Mouse (Mus musculus) testis, adult 2 months (tissue): ENCODE data around the gene Ndc1. TPM values are rescaled to one million over a fixed set of nuclear protein-coding genes. Genes with fewer than 3 reads are reported as not detected.
"Not testable (repeated sequence)": the region's sequence is repeated elsewhere in the genome, so short reads cannot be mapped to it uniquely, and the experiment has no call there.

Experiments
- H3K27ac ChIP-seq: fragments of 200-500 bp; 2 replicates; pipeline ENCODE4 v1.5.1; 2012; ENCODE audit warnings: low read depth, low read length; ENCODE audit not compliant: control insufficient read depth, insufficient read depth
- H3K27me3 ChIP-seq: fragments of 200-500 bp; 2 replicates; pipeline ENCODE4 v1.6.1; 2012; ENCODE audit warnings: mild to moderate bottlenecking, low read length, moderate library complexity; ENCODE audit not compliant: control insufficient read depth, insufficient read depth
- H3K36me3 ChIP-seq: fragments of 200-500 bp; 2 replicates; pipeline ENCODE4 v1.6.1; 2012; ENCODE audit warnings: mild to moderate bottlenecking, low read length; ENCODE audit not compliant: control insufficient read depth, insufficient read depth
- H3K4me1 ChIP-seq: fragments of 200-500 bp; 2 replicates; pipeline ENCODE4 v1.6.1; 2012; ENCODE audit warnings: low read length; ENCODE audit not compliant: control insufficient read depth, insufficient read depth
- H3K4me3 ChIP-seq: fragments of 200-500 bp; 2 replicates; pipeline ENCODE4 v1.5.1; 2012; ENCODE audit warnings: low read depth, mild to moderate bottlenecking, low read length, moderate library complexity, mixed read lengths; ENCODE audit not compliant: control insufficient read depth
- CTCF ChIP-seq: fragments of 200-500 bp; IDR thresholded peaks from 2 replicates; pipeline ENCODE4 v1.5.1; 2012; ENCODE audit warnings: low read depth, mild to moderate bottlenecking, inconsistent platforms, low read length, moderate library complexity; ENCODE audit not compliant: control insufficient read depth, insufficient read depth, insufficient replicate concordance
- POLR2A ChIP-seq: fragments of 200-500 bp; IDR thresholded peaks from 2 replicates; pipeline ENCODE4 v1.6.1; 2012; ENCODE audit warnings: low read depth, mild to moderate bottlenecking, inconsistent platforms, low read length, moderate library complexity; ENCODE audit not compliant: control insufficient read depth
- polyA plus RNA-seq: library from polyadenylated mRNA; depleted of rRNA; stranded (reverse); fragments of >200 nt; gene quantifications from 2 replicates; pipeline ENCODE4 v1.2.3, GENCODE M21; 2012

The Ndc1 gene
- polyA plus RNA-seq, 1 experiment, result 20.5 TPM

DNA sequence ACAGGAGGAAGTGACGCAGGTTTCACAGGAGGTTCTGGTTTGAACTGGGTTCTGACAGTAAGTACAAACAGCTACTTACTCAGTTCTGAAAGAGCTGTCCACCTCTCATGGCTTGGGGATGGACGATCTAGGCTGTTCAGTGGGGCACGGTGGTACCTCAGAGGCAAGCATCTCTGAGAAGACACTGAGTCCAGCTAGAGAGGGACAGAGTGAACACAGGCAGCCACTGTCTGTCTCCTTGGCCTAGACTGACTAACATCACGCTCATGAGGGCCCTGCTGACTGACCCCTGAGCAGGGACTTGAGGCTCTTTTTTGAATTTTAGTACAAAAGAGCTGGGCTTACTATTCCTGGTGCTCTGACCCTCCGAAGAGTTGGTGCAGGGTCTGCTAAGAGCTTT lies 13.5 kb upstream of the Ndc1 start:
- no peak overlapping the region for H3K27ac ChIP-seq

DNA sequence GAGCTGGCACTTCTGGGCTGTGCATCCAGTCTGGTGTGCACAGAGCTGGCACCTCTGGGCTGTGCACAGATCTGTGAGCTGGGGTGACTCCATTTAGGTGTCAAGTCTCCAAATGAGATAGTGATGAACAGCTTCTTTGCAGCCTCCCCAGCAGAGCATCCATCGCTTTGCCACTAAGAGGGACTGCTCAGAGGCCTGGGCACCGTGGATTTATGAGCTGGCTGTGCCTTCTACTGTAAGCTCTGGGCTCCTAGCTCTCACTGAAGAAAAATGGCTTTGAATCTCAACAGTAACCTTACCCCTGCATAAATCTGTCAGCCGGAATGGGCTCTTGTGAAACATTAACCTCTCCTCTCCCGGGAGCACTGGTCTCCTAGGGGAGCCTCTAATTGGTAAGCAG lies 13.0 kb upstream of the Ndc1 start:
- H3K36me3 ChIP-seq, result no peaks in the 10 kb centered on the region
- no peak overlapping the region for H3K4me3 ChIP-seq
- H3K27me3 ChIP-seq, result no peaks in the 10 kb centered on the region
- H3K4me1 ChIP-seq, result no peaks in the 10 kb centered on the region
- TF ChIP-seq POLR2A (no peak), CTCF (no peak)
- no peak overlapping the region for H3K27ac ChIP-seq

More for the DNA sequence above, 13.5 kb upstream of the Ndc1 start:
- H3K36me3 ChIP-seq, result no peaks in the 10 kb centered on the region
- no peaks in the 10 kb centered on the region for H3K27me3 ChIP-seq
- H3K4me3 ChIP-seq, result no peak overlapping the region
- no peaks in the 10 kb centered on the region for H3K4me1 ChIP-seq
- TF ChIP-seq POLR2A (no peak), CTCF (no peak)

DNA sequence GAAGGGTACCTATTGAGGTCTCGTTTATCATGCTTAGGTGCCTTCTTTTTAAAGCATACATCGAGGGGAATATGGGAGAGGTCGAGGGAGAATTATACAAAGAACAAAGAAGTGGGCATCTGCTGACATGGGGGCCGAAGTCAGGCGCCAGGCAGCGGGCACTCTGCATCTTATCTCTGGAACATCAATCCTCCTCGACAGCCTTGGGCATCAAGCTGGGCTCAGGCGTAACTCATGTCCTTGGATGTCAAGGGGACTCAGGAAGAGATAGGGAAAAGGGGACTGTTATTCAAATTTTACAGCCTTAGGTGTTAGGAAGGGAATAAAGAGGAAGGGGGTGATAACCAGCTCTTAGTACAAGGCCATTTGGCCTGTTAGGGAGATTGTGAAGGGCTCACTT lies 10.4 kb upstream of the Ndc1 start:
- H3K4me3 ChIP-seq, H3K4me1 ChIP-seq, H3K27me3 ChIP-seq, H3K36me3 ChIP-seq: not testable (repeated sequence)
- H3K27ac ChIP-seq, result peak overlapping the region; percentile 59; the same call in 1 of the 2 replicates

DNA sequence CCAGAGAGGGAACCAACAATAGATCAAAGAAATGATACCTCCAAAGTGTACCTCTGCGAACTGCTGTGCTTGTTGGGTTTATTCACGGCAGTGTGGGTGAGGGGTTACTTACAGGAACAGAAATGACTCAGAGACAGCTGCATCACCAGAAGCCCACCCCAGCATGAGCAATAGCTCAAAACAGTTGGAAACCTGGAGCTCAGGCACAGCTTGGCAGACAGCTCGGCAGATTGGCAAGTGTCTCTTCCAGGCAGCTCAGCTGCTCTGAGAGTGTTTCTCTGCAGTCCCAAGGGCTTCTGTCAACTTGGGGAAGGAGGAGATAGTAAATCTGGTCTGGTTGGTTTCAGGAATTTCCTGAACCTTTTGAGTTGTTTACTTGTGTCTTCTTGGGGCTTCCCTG lies 9.1 kb upstream of the Ndc1 start:
- TF ChIP-seq CTCF, result no peak
- no peak for TF ChIP-seq POLR2A
- Histone ChIP-seq H3K4me1 (no peaks in the 10 kb centered on the region), H3K27ac (peak overlapping the region; percentile 59), H3K4me3 (no peak overlapping the region), H3K36me3 (no peaks in the 10 kb centered on the region), H3K27me3 (no peaks in the 10 kb centered on the region)

DNA sequence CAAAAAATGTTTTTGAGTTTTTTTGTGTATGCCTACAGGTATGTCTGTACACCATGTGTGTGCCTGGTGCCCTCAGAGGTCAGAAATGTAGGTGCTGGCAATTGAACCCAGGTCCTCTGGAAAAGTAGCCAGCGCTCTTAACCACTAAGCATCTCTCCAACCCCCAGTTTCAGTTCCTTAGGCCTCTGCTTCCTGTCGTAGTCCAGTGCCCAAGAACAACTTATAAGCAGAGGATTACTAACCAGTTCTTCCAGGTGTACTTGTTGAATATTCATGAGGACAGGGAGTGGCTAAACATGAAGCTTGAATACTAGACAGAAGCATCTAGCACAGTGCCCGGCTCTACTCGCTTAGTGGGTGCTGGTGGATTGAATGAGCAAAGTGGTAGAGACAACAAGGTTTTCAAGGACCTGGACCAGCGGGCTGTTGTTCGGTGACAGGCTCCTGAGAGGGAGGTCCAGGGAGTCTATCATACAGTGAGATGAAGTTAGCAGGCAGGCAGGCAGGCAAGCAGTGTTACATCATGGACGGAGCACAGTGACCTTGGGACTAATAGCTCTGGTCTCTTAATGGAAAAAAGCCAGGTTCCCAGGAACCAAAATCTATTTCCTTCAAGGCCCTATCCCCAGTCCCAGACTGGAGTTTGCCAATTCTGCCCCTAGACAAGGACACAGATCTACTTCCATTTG lies 7.0 kb upstream of the Ndc1 start:
- Histone ChIP-seq H3K27me3 (no peaks in the 10 kb centered on the region), H3K4me3 (no peak overlapping the region), H3K36me3 (no peaks in the 10 kb centered on the region), H3K4me1 (no peaks in the 10 kb centered on the region; the same call in 1 of the 2 replicates), H3K27ac (no peak overlapping the region)
- TF ChIP-seq CTCF, result no peak
- TF ChIP-seq POLR2A, result no peak

DNA sequence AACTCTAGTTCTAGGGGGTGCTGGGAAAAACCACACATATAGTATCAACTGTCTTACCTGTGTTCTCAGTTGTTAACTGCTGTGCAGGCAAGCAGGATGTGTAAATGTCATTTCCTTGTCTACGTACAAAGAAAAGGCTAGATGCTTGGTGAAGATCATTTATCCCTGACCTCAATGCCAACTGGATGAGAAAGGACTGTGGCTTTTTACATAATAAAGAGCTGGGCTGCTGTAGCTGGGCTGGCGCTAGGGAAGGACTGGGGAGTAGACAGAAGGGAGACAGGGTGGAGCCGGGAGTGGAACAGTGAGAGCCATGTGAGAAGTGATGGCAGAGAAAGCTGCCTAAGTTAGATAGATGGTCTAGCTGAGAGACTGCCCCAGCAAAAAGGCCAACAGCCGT lies 4.8 kb upstream of the Ndc1 start:
- no peak for TF ChIP-seq POLR2A
- TF ChIP-seq CTCF, result no peak
- Histone ChIP-seq H3K27ac (no peak overlapping the region), H3K27me3 (no peaks in the 10 kb centered on the region), H3K4me3 (no peak overlapping the region), H3K36me3 (no peaks in the 10 kb centered on the region), H3K4me1 (no peaks in the 10 kb centered on the region; the same call in none of the 2 replicates)

DNA sequence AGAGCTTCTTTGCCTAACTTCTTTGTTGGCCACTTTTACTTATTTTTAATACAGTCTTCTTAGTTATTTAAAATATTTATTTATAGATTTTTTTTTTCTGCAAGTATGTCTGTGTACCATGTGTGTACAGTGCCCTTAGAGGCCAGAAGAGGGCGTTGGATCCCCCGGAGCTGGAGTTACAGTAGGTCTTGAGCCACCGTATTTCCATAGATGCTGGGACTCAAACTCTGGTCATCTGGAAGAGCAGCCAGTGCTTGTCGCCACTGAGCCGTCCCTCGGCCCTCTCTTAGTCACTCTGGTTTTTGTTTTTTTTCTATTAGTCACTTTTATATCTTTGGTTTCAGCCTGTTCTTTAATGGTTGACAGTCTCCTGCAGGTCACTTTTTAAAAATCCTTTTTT lies 4.0 kb upstream of the Ndc1 start:
- H3K4me1 ChIP-seq, result no peaks in the 10 kb centered on the region; the same call in none of the 2 replicates
- no peak overlapping the region for H3K27ac ChIP-seq
- TF ChIP-seq CTCF, result no peak
- no peak for TF ChIP-seq POLR2A
- H3K4me3 ChIP-seq, result no peak overlapping the region
- no peaks in the 10 kb centered on the region for H3K36me3 ChIP-seq
- no peaks in the 10 kb centered on the region for H3K27me3 ChIP-seq

DNA sequence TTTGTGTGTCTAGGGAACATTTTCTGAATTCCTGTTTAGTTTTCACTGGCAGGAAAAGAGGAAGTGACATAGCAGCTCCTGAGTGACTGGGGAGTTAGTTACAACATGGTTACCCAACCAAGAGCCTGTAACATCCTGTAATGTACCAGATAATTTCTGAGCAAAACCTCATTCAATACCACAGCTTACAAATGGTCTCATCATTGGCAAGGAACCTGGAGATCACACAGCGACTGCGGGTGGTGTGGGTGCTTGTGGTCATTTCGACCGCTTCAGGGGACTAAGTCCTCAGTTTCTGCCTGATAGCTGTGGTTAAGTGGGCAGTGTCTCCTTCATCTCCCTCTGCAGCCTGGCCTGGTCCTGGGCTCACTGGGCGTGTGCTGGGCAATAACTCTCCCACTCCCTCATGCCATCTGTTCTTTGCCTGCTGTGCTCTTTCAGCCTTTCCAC lies 3.4 kb upstream of the Ndc1 start:
- no peaks in the 10 kb centered on the region; the same call in none of the 2 replicates for H3K4me1 ChIP-seq
- H3K27ac ChIP-seq, result no peak overlapping the region
- no peak overlapping the region for H3K4me3 ChIP-seq
- TF ChIP-seq CTCF (no peak), POLR2A (no peak)
- H3K27me3 ChIP-seq, result no peaks in the 10 kb centered on the region
- no peaks in the 10 kb centered on the region for H3K36me3 ChIP-seq

DNA sequence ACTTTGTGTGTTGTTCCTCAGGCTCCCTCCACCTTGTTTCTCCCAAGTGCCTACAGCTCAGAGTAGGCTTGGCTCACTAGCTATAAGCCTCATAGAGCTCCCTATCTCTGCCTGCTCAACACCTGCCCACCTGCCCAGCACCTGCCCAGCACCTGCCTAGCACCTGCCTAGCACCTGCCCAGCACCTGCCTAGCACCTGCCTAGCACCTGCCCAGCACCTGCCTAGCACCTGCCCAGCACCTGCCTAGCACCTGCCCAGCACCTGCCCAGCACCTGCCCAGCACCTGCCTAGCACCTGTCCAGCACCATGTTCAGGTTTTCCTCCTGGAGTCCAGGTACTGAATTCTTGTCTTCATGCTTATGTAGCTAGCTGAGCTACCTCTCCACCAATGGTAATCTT lies 1.2 kb upstream of the Ndc1 start:
- H3K27ac ChIP-seq, H3K36me3 ChIP-seq, H3K4me1 ChIP-seq, H3K27me3 ChIP-seq: not testable (repeated sequence)
- peak overlapping the region; percentile 54 for H3K4me3 ChIP-seq
